Mouse (Mus musculus): Measurements from ENCODE around the gene Clip2. TPM values are rescaled to one million over a fixed set of nuclear protein-coding genes. Genes with fewer than 3 reads are reported as not detected.

Gene Clip2
- polyA plus RNA-seq, 1 experiment from 2014 or later: 15.1 TPM

DNA sequence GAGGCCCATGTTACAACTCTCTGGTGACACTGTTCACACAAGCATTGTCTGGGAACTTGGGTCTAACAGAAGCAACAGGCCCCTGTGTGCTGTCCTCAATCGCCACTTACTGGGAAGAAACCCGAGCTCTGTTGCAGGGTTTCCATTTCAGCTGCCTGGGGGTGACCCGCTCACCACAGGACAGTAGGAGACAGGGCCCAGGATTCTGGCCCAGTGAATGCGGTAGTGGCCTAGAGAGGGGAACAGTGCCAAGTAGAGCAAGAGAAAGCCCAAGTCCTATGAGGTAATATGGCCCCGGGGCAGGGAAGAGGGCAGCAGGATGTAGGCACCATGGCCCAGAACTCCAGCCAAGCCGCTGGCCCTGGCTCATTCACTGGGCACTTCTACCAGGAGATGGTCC lies 11.4 kb downstream of the Clip2 start:
- 84% methylated on average over 6 of the region's 6 CpGs for WGBS
- Histone ChIP-seq H3K4me1 (replicated peaks) (peaks cover 55% of the 10 kb centered on the region), H3K36me3 (peaks cover 27% of the 10 kb centered on the region)

DNA sequence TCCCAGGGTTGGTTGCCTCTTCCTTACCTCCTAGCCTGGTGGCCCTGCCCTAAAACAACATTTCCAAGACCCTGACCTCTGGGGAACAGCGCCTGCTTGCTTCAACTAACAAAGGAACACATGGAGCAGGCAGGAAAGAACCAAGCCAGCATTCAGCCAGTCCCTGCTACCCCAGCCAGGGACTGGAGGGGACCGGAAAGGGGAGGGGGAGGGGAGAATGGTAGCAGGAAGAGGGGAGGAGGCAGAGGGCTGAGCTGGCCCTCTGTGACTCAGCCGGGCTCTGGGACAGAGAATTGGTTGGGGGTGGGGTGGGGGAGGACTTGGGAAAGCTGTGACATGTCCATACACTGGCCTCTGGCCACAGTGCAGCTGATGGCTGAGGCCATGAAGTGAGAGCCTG lies 12.3 kb downstream of the Clip2 start:
- ATAC-seq (ENCODE audit: low FRiP score): peak; percentile 33; the same call in 1 of the 2 replicates
- H3K9ac ChIP-seq: no peak overlapping the region
- H3K4me1 ChIP-seq (replicated peaks): peaks cover 49% of the 10 kb centered on the region
- peaks cover 35% of the 10 kb centered on the region for H3K36me3 ChIP-seq
- H3K9me3 ChIP-seq: no peaks in the 10 kb centered on the region
- no peak overlapping the region for H3K4me2 ChIP-seq
- 2% methylated on average over 3 of the region's 3 CpGs for whole genome bisulfite sequencing
- H3K27me3 ChIP-seq: no peaks in the 10 kb centered on the region
- no peak overlapping the region for H3K4me3 ChIP-seq
- peak overlapping the region; percentile 52 for H3K27ac ChIP-seq

More for the DNA sequence above, 11.4 kb downstream of the Clip2 start:
- no peak overlapping the region for H3K9ac ChIP-seq
- H3K4me3 ChIP-seq: no peak overlapping the region
- H3K27ac ChIP-seq: no peak overlapping the region
- no peak overlapping the region for H3K4me2 ChIP-seq
- ATAC-seq (ENCODE audit: low FRiP score): no peak
- no peaks in the 10 kb centered on the region for H3K27me3 ChIP-seq
- no peaks in the 10 kb centered on the region for H3K9me3 ChIP-seq

DNA sequence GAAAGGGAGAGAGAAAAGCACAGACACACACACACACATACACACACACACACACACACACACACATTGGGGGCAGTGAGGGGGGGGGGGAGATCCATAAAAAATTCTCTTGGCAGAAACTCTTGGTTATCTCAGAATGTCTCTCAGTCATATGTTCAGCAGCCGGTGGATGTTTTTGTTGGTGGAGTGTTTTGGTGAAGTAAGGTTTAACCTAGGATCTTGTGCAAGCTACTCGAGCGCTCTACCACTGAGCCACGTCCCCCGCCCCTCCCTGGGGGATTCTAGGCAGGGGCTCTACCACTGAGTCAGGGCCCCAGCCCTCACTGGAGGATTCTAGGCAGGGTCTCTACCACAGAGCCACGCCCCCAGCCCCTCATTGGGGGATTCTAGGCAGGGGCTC lies 16.2 kb downstream of the Clip2 start:
- Histone ChIP-seq H3K27me3 (no peaks in the 10 kb centered on the region), H3K9ac (no peak overlapping the region), H3K9me3 (no peaks in the 10 kb centered on the region), H3K4me3 (no peak overlapping the region), H3K27ac (no peak overlapping the region), H3K4me1 (replicated peaks) (peaks cover 26% of the 10 kb centered on the region), H3K4me2 (no peak overlapping the region), H3K36me3 (peaks cover 68% of the 10 kb centered on the region)
- ATAC-seq (ENCODE audit: low FRiP score): no peak
- WGBS: 96% methylated on average over 6 of the region's 6 CpGs

DNA sequence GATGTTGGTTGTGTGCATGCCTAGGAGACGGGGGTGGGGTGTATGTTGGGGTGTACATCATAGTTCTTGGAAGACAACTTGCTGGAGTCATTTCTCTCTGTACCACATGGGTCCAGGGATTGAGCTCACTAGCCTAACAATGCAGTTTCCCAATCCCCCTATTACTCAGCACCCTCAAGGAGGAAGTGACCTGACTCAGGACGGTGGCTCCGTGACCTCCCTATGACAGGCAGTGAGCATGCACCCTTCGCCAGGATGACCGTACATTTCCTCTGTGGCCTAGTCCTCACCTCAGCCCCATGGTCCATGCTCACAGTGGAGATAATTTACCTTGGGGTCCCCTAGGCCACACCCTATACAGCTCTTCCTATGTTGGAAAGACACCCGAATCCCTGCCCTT lies 19.8 kb downstream of the Clip2 start:
- no peak for ATAC-seq (ENCODE audit: low FRiP score)
- peaks cover 28% of the 10 kb centered on the region for H3K4me1 ChIP-seq (replicated peaks)
- H3K4me3 ChIP-seq: no peak overlapping the region
- 100% methylated on average over 6 of the region's 6 CpGs for WGBS
- no peak overlapping the region for H3K9ac ChIP-seq
- H3K27me3 ChIP-seq: no peaks in the 10 kb centered on the region
- H3K27ac ChIP-seq: no peak overlapping the region
- H3K36me3 ChIP-seq: peaks cover 69% of the 10 kb centered on the region
- no peaks in the 10 kb centered on the region for H3K9me3 ChIP-seq
- H3K4me2 ChIP-seq: no peak overlapping the region

DNA sequence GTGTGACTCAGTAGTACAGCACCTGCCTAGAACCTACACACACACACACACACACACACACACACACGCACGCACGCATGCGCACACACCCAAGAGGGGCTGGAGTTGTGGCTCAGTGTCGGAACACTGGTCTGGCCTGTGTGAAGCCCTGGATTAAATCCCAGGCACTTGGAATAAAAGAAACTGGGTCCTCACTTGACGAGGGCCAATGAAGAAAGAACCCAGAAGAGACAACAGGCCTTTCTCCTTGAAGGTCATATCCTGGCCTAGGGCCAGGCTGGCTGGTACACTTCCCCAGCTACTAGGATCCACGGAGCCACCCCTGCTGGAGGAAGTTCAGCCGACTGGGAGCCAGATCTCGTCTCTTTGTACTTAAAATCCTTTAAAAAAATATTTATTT lies 20.6 kb downstream of the Clip2 start:
- Histone ChIP-seq H3K27me3 (no peaks in the 10 kb centered on the region), H3K9ac (no peak overlapping the region), H3K36me3 (peaks cover 63% of the 10 kb centered on the region), H3K4me3 (no peak overlapping the region), H3K4me2 (no peak overlapping the region), H3K4me1 (replicated peaks) (peaks cover 28% of the 10 kb centered on the region), H3K9me3 (no peaks in the 10 kb centered on the region), H3K27ac (peak overlapping the region; percentile 64)
- ATAC-seq (ENCODE audit: low FRiP score): no peak; the same call in 1 of the 2 replicates
- 85% methylated on average over 9 of the region's 9 CpGs for WGBS

DNA sequence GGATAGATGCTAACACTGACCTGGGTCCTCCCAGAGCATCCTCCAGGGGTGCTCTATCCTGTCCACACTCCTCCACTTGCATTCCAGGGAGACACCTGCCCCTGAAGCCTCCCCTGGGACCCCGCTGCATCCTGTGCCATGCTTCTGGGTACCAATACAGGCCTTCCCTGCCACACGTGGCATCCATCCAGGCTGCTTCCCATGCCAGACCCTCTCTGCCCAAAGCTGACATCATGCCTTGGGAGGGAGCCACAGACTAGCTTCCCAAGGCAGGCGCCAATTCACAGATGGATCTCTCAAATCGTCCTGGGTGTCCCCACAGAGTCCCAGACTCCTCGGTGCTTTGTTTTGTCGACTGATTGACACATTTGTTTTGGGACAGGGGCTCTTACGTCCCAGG lies 21.4 kb downstream of the Clip2 start:
- H3K4me3 ChIP-seq: no peak overlapping the region
- H3K9ac ChIP-seq: no peak overlapping the region
- peaks cover 28% of the 10 kb centered on the region for H3K4me1 ChIP-seq (replicated peaks)
- peak; percentile 50 for ATAC-seq (ENCODE audit: low FRiP score)
- no peak overlapping the region for H3K4me2 ChIP-seq
- WGBS: 61% methylated on average over 7 of the region's 7 CpGs
- no peaks in the 10 kb centered on the region for H3K27me3 ChIP-seq
- peak overlapping the region; percentile 64; the same call in 1 of the 2 replicates for H3K27ac ChIP-seq
- H3K9me3 ChIP-seq: no peaks in the 10 kb centered on the region
- peaks cover 70% of the 10 kb centered on the region for H3K36me3 ChIP-seq

DNA sequence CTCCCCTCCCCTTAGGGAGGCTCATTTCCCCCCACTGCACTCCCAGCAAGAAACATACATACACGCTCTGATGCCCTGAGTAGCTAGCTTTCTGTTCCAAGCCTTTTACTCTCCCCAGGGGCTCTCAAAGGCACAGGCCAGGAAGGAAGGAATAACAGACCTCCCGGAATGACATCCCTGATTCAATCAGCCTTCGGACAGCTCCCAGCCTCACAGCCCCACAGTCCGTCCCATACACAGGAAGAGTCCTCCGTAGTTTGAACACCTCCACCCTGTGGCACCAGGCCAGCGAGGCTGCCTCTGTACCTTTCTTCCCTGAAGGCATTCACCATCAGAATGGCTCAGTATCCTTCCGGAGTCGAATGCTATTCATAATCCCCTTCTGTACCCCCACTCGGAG lies 23.7 kb downstream of the Clip2 start:
- Histone ChIP-seq H3K9ac (peak overlapping the region; percentile 46; the same call in 1 of the 2 replicates), H3K4me3 (no peak overlapping the region), H3K27ac (peak overlapping the region; percentile 48), H3K36me3 (peaks cover 63% of the 10 kb centered on the region), H3K4me2 (no peak overlapping the region), H3K9me3 (no peaks in the 10 kb centered on the region), H3K4me1 (replicated peaks) (peaks cover 28% of the 10 kb centered on the region), H3K27me3 (no peaks in the 10 kb centered on the region)
- 33% methylated on average over 9 of the region's 9 CpGs for WGBS
- ATAC-seq (ENCODE audit: low FRiP score): no peak

DNA sequence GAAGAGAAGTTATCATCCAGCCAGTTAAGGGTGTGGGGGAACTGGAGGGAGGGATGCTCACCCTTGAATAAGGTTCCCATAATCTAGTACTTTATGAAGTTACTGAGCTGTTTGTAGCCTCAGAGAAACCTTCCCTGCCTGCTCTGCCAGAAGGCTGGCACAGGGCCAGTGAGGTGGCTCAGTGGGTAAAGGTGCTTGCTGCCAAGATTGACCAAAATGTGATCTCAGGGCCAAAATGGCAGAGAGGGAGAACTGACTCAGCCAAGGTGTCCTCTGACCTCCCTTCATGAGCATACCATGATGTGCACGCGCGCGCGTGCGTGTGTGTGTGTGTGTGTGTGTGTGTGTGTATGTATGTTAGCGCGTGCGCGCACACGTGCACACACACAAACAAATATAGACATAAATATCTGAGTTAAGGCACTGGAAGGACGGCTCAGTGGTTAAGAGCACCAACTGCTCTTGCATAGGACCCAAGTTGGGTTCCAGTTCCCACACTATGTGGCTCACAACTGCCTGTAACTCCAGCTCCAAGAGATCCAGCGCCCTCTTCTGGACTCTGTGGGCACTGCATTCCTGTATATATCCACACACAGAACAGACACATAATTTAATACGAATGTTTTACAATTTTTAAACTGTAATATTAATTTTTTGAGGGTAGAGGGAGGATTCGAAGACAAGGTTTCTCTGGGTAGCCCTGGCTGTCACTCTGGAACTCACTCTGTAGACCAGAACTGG lies 26.1 kb downstream of the Clip2 start:
- H3K4me2 ChIP-seq: no peak overlapping the region
- H3K27me3 ChIP-seq: no peaks in the 10 kb centered on the region
- 91% methylated on average over 15 of the region's 15 CpGs for WGBS
- ATAC-seq (ENCODE audit: low FRiP score): no peak
- no peaks in the 10 kb centered on the region for H3K9me3 ChIP-seq
- H3K4me1 ChIP-seq (replicated peaks): peaks cover 30% of the 10 kb centered on the region
- no peak overlapping the region for H3K9ac ChIP-seq
- no peak overlapping the region for H3K4me3 ChIP-seq
- H3K27ac ChIP-seq: no peak overlapping the region
- peaks cover 64% of the 10 kb centered on the region for H3K36me3 ChIP-seq

DNA sequence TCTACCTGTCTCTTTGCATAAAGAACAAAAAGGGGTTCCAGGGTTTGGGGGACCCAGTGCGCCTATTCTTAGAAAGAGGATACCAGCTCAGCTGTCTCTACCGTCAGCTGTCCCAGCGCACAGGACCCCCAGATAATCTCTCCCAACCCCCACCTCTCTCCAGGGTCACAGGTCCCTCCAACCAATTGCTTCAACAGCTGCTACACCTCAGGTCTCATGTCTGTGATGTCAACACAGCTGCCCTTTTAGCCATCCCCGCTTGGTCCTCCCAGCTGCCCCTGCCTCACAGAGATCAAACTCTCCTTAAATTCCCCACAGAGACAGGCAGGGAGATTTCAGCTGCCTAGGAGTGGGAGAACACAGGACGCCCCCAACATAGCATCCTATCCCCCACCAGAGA lies 28.5 kb downstream of the Clip2 start:
- 83% methylated on average over 5 of the region's 5 CpGs for WGBS

DNA sequence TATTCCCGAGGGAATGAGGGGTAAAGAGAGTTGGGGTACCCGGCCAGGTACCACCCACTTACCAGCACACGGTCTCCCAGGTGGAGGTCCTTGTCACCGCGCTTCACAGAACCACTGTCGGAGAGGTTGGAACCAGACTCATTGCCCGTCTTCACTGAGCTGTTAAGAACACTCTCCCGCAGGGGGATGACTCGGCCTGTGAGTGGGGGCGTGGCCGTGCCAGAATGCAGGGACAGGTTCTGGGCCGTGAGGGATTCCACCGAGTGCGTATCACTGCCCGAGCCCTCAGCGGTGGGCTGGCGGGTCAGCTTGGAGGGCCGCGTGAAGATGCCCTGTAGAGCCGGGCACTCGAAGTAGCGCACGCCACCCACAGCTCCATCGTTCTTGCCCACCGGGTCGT lies 29.7 kb downstream of the Clip2 start:
- no peak overlapping the region for H3K9ac ChIP-seq
- no peak overlapping the region for H3K4me3 ChIP-seq
- 91% methylated on average over 26 of the region's 26 CpGs for WGBS
- no peak overlapping the region for H3K27ac ChIP-seq
- H3K4me1 ChIP-seq (replicated peaks): 0 out of 2 replicates have a peak, but pooled peaks cover 7% of the 10 kb centered on the region
- ATAC-seq (ENCODE audit: low FRiP score): no peak
- no peaks in the 10 kb centered on the region for H3K9me3 ChIP-seq
- H3K27me3 ChIP-seq: no peaks in the 10 kb centered on the region
- no peak overlapping the region for H3K4me2 ChIP-seq
- peaks cover 78% of the 10 kb centered on the region for H3K36me3 ChIP-seq

More for the DNA sequence above, 28.5 kb downstream of the Clip2 start:
- no peaks in the 10 kb centered on the region for H3K9me3 ChIP-seq
- no peak overlapping the region for H3K4me3 ChIP-seq
- peaks cover 17% of the 10 kb centered on the region for H3K4me1 ChIP-seq (replicated peaks)
- no peaks in the 10 kb centered on the region for H3K27me3 ChIP-seq
- no peak overlapping the region for H3K4me2 ChIP-seq
- no peak for ATAC-seq (ENCODE audit: low FRiP score)
- H3K9ac ChIP-seq: no peak overlapping the region
- H3K36me3 ChIP-seq: peaks cover 71% of the 10 kb centered on the region
- no peak overlapping the region for H3K27ac ChIP-seq

DNA sequence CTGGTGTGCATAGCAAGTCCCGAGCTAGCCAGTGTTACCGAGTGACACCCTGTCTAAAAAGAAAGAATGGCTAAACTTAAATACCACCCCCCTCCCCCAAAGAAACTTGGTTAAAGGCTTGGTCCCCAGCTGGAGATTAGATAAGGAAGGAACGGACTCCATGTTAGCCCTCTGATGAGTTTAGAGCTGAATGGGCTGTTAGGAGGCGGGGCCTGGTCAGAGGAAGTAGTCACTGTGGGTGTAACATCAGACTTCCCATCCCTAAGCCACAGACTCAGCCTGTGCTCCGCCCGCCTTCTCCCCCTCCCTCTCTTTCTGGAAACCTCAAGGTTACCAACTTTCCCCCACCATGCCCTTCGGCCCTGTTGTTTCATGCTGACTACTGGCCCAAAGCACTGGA lies 30.4 kb downstream of the Clip2 start:
- Histone ChIP-seq H3K9ac (no peak overlapping the region), H3K4me2 (no peak overlapping the region), H3K4me3 (no peak overlapping the region), H3K9me3 (no peaks in the 10 kb centered on the region), H3K4me1 (replicated peaks) (0 out of 2 replicates have a peak, but pooled peaks cover 7% of the 10 kb centered on the region), H3K27me3 (no peaks in the 10 kb centered on the region), H3K36me3 (peaks cover 85% of the 10 kb centered on the region), H3K27ac (no peak overlapping the region)
- no peak for ATAC-seq (ENCODE audit: low FRiP score)
- WGBS: 93% methylated on average over 7 of the region's 7 CpGs

DNA sequence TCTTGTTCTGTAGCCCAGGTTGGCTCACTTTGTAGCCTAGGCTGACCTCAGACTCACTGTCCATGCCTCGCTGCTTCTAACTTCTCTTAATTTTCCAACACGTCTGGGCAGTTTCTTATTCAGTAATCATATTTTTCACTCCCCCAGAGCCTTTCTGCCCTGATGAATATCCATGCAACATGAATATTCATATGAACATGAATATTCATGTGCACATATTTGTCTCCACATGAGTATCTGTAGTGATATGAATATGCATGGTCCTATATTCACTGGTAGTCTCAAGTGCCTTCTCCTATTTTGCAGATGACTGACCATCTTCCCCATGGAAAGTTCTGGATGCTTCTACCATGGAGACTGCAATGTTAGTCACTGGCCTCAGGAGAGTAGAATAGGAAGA lies 31.1 kb downstream of the Clip2 start:
- H3K27ac ChIP-seq: no peak overlapping the region
- WGBS: 54% methylated on average over 2 of the region's 2 CpGs
- no peak for ATAC-seq (ENCODE audit: low FRiP score)

DNA sequence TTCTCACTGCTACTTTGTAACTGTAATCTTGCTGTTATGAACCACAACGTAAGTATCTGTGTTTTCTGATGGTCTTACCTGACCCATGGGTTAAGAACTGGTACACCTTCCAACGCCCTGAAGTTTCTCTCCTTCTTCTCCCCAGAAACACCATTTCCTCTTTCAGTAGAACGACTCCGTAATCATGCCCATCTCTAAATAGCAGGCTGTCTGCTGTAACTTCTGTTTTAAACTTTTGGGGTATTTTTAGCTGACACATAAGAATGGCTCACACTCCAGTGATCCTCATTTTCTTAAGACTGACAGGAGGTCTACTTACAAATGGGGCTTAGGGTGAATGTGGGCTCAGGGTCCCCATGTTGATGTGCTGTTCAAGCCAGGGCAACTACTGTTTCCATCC lies 32.1 kb downstream of the Clip2 start:
- Histone ChIP-seq H3K4me2 (no peak overlapping the region), H3K4me1 (replicated peaks) (0 out of 2 replicates have a peak, but pooled peaks cover 7% of the 10 kb centered on the region), H3K9me3 (no peaks in the 10 kb centered on the region), H3K27me3 (no peaks in the 10 kb centered on the region), H3K4me3 (no peak overlapping the region), H3K36me3 (peaks cover 90% of the 10 kb centered on the region), H3K27ac (no peak overlapping the region), H3K9ac (no peak overlapping the region)
- WGBS: 95% methylated on average over 4 of the region's 4 CpGs
- ATAC-seq (ENCODE audit: low FRiP score): no peak

More for the DNA sequence above, 31.1 kb downstream of the Clip2 start:
- H3K4me1 ChIP-seq (replicated peaks): 0 out of 2 replicates have a peak, but pooled peaks cover 7% of the 10 kb centered on the region
- H3K4me3 ChIP-seq: no peak overlapping the region
- no peak overlapping the region for H3K9ac ChIP-seq
- no peaks in the 10 kb centered on the region for H3K27me3 ChIP-seq
- H3K9me3 ChIP-seq: no peaks in the 10 kb centered on the region
- H3K4me2 ChIP-seq: no peak overlapping the region
- peaks cover 86% of the 10 kb centered on the region for H3K36me3 ChIP-seq

Measured in hindbrain, embryonic 13.5 days (tissue).